Mouse (Mus musculus) gastrocnemius, postnatal 10 days (tissue): ENCODE data around the gene Efna5. TPM values are rescaled to one million over a fixed set of nuclear protein-coding genes. Genes with fewer than 3 reads are reported as not detected.

Source experiments
- DNase-seq: peaks from one replicate; pipeline ENCODE4 v3.0.0; 2021; ENCODE audit warnings: mixed read lengths
- total RNA-seq, 2 experiments: library from RNA; stranded (reverse); gene quantifications; 2 replicates each; pipeline ENCODE4 v1.2.3; 2021

Gene Efna5
- total RNA-seq, 2 experiments from 2014 or later: 2.2 to 3.8 TPM

DNA sequence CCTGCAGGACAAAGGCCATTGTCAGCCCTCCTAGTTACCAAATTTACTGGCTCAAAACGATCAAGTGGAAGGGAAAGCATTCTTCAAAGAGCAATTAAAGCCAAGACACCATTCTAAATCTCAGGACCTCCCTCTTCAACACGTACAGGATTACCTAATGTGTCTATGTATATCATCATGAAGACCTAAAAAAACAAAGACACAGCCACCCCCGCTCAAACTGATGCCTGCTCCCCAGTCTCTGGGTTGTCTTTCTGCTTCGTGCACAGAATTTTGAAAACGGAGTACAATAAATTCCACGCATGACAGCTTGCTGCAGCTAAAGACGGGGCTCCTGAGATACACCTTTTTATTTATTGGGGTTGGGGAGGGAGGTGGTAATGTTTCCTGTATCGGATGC lies 133.7 kb downstream of the Efna5 start:
- no peak for DNase-seq

DNA sequence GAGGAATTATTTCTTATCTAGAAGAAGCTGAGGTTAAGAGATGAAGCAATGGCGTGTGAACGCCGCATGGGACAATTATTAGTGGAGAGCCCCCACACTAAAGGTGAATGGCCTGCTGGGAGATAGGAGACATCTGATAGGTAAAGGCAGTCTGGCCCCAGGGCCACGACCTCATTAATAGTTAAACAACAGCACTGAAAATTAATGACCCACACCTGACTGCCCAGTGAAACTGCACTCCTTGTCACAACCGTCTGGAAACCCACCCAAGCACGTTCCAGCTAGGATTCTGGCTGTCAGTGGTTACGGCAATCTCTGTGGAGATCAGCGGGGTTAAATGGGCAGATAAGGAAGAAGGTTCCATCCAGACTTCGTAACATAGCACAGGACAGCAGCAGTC lies 134.3 kb downstream of the Efna5 start:
- DNase-seq: no peak

GRCm38 (mm10) chr17:62745286-62745685 lies 135.8 kb downstream of the Efna5 start:
- DNase-seq: no peak

GRCm38 (mm10) chr17:62744239-62744638 lies 136.9 kb downstream of the Efna5 start:
- DNase-seq: no peak

GRCm38 (mm10) chr17:62741702-62742101 lies 139.4 kb downstream of the Efna5 start:
- no peak for DNase-seq

- no peak for DNase-seq
Measured at GRCm38 (mm10) chr17:62741020-62741419, 140.1 kb downstream of the Efna5 start.

DNA sequence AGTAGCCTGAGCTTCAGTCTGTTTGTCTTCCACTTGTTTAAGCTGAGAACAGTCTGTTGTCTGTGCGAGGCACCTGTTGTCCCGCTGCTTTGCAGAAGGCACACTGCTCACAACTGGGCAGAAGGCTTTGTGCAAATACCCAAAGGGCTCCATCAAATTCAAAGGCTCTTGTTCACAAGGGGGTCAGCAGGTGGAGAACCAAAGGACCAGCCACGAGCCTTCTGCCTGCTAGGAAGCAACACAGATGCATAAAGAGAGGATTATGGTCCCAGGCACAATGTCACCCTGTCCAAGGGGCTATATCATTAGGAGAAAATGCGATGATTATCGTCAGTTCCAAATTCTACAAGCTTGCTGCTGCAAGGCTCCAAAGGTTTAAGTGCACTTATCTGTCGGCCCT lies 141.1 kb downstream of the Efna5 start:
- DNase-seq: no peak

GRCm38 (mm10) chr17:62737404-62737803 lies 143.7 kb downstream of the Efna5 start:
- DNase-seq: no peak

DNA sequence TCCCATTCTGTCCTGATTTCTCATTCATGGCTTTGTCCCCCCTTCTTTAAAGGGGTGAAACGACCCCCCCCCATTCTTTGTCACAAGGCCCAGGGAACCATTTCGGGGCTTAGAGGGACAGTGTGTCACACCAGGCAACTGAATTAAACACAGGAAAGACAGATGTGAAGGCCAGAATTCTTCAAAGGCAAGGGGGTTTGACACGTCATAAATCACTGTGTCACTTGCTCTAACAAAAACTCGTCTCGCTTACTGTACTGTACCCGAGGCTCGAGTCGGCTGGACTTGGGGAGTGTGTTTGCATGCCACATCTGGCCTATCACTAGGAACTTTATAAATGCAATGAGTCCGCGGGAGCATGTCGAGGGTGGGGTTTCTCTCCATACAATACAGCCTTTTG lies 145.2 kb downstream of the Efna5 start:
- DNase-seq: no peak

- no peak for DNase-seq
Measured at GRCm38 (mm10) chr17:62734901-62735300, 146.2 kb downstream of the Efna5 start.

GRCm38 (mm10) chr17:62734067-62734466 lies 147.1 kb downstream of the Efna5 start:
- no peak for DNase-seq

DNA sequence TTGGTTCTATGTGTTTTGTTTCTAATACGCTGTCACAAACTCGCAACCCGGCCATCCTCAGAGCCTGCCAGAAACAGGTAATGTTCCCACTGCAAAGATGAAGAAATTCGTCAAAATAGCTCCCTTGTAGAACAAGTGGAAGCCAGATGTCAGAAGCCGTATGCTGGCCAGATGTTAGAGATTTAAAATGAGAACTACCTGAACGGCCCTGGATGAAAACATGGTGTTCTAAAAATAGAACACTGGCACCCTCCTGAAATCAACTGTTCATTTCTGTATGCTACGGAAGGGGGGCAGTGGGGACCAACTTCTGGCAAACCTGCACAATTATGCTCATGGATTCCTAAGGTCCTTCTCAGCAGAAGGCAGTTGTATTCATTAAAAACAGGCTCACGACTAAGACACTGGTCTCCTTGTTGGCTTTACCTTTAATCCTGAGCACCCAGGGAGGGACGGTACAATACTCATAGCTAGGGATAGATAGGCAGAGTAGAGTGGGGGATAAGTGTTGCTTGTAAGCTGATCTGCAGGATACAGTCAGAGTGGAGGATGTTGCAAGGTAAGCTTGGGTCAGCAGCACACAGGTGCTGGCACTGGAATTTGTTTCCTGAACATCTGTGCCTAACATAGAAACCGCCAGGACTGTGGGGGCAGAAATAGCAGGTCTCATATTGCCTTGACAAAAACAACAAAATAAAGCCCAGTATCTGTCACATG lies 151.2 kb downstream of the Efna5 start:
- no peak for DNase-seq

- DNase-seq: no peak
Measured at GRCm38 (mm10) chr17:62728142-62728917, 152.8 kb downstream of the Efna5 start.

- DNase-seq: no peak
Measured at GRCm38 (mm10) chr17:62726102-62726501, 155.0 kb downstream of the Efna5 start.

GRCm38 (mm10) chr17:62722962-62723361 lies 158.2 kb downstream of the Efna5 start:
- no peak for DNase-seq

- DNase-seq: no peak
Measured at GRCm38 (mm10) chr17:62721595-62721994, 159.5 kb downstream of the Efna5 start.

GRCm38 (mm10) chr17:62720740-62721450 lies 160.2 kb downstream of the Efna5 start:
- DNase-seq: no peak

GRCm38 (mm10) chr17:62717426-62718131 lies 163.5 kb downstream of the Efna5 start:
- no peak for DNase-seq

DNA sequence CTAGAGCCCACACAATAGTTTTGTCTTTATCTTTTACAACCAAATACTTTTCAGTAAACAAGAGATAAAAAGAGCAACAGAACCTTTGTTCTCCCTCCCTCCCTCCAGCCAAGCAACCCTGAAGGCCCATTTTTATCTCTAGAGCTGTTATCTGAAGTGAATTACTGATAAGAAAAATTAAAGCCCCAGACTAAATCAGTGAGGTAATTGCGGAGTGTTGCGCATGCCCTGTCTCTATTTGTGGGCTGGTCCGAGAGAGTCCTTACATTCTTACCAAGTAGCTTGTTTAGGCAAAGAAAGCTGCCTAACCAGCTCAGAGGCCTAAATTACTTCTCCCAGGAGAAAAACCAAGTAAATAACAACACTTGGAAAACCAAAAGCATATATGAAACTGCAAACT lies 167.7 kb downstream of the Efna5 start:
- no peak for DNase-seq

DNA sequence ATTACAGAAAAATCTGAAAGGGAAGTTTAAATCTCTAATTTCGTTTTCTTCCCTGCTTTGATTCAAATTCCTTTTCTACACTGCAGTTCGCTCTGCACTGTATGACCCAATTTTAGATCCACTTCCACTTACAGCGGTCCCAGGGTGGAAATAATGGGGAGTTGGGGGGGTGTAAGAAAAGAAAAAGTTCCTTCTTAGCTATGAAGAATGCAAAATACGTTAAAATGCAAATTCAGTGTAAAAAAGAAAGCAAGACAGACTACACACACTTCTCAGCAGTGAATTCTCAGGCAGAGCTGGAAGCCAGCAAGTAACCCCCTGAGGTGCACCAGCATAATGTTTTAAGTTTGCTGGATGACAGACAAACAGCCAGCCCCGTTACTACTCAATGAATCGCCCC lies 174.7 kb downstream of the Efna5 start:
- no peak for DNase-seq

DNA sequence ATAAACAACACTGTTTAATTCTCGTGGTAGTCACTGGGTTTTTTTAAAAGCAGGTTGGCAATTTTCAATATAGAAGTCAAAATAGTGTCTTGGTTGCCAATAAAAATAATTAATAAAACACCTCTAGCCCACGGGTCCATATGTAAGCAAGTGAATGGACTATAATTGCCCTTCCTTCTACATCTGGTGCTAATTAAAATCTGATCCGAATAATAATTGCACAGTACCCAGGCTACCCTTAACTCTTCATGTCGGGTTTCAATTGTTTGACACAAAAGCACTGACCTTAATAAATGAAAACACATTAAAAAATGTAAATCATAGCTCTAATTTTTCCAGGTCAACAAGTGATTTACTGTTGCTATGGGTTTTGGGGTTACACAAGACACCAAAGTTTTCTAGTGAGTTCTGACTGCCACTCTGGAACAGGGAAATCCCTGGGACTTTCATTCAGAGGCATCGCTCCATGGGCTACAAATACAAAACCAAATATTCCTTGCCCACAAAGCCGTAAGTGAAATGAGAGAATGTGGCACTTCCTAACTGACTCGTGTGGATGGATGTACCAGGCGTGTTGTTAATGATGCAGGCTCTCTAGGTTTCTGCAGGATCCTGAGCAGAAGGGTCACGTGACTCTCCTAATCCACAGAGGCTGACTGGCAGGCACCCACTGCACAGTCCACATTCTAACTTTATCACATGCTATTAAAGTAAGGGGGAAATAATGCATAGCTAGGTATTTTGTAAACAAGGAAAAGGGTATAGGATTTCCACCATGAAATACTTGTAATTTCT lies 178.9 kb downstream of the Efna5 start:
- DNase-seq: no peak
